Mouse (Mus musculus): Measurements from ENCODE around the gene Rbms1. TPM values are rescaled to one million over a fixed set of nuclear protein-coding genes. Genes with fewer than 3 reads are reported as not detected.

The Rbms1 gene
- total RNA-seq, 4 experiments from 2014 or later, result 12.5 to 16.6 (median 13.3) TPM

GRCm38 (mm10) chr2:60714971-60715502, 248.0 kb downstream of the Rbms1 start:
- DNase-seq (ENCODE audit: low spot score in 2 of 2), result no peak

- DNase-seq (ENCODE audit: low spot score in 2 of 2), result no peak
Observed at GRCm38 (mm10) chr2:60714475-60714874, 248.5 kb downstream of the Rbms1 start.

DNA sequence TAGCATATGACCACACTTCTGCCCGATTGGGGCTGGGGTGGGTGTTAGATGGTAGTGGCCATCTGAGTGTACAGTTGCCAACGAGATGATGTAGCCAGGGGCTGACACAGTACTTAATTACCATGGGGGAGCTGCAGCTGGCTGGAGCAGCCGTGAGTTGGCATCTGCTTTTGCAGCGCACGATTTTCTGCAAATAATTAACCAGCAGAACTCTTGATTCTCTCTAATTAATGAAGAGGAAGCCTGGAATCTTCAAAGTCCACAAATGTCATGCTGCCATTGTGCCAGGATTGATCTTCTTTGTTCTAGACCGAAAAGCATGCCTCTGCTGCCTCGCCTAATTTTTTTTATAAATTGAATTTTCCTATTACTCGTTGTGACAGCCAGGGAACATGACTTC, 249.1 kb downstream of the Rbms1 start:
- DNase-seq (ENCODE audit: low spot score in 2 of 2), result no peak

DNA sequence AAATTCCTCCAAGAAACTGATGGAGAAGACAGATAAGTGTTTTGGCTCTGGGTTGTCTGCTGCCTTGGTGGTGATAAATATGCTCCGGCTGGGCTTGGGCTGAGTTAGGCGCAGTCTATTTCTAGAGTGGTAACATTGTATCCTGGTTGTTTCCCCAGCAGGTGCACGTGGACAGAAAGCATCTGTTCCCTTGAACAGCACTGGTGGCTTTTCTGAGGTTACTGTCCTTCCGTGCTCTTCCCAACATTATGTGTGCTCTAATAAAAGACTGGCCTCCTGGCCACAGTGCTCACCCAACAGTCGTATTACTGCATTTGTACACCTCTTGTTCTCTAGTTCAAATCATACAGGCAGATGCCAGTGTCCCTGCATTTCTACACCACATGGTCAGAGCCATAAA, 250.1 kb downstream of the Rbms1 start:
- DNase-seq (ENCODE audit: low spot score in 2 of 2), result no peak

DNA sequence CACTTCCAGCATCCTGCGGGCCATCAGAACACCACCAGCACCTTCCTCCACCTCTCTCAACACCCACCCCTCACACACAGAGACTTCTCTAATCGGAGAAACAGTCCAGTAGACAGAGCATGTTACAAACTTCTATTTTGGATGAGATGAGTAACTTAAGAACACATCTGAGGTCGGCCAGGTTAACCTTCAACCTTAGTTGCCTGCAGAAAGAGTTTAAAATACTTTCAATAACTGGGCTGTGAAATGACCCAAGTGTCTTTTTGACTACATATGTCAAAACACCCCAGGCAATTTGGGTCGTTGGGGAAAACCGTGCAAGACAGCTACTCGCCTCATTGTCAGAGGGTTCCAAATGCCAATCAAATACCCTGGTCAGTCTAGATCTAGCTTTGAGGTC, 250.5 kb downstream of the Rbms1 start:
- DNase-seq (ENCODE audit: low spot score in 2 of 2), result no peak

GRCm38 (mm10) chr2:60711098-60711880, 251.7 kb downstream of the Rbms1 start:
- no peak for DNase-seq (ENCODE audit: low spot score in 2 of 2)

- DNase-seq (ENCODE audit: low spot score in 2 of 2), result no peak
Observed at GRCm38 (mm10) chr2:60710317-60710716, 252.7 kb downstream of the Rbms1 start.

DNA sequence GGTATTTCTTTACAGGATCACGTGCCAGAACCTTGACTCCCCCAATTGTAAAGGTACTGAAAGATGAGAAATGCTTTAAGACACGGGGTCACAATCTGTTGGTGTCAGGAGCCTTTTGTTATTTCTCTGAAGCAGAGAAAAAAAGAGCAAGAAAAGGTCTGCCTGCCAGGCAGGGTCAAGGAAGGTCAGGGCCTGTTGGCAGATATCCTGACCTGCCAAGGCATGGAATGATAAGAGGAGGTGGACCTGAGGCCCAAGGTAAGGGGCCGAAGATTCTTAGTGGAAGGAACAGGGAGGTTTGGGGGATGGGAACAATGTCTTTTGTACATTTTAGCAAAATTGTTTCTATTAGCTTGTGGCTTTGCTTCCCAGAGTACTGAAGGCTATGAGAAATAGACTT, 254.3 kb downstream of the Rbms1 start:
- DNase-seq (ENCODE audit: low spot score in 2 of 2), result no peak

GRCm38 (mm10) chr2:60706866-60707265, 256.1 kb downstream of the Rbms1 start:
- no peak for DNase-seq (ENCODE audit: low spot score in 2 of 2)

DNA sequence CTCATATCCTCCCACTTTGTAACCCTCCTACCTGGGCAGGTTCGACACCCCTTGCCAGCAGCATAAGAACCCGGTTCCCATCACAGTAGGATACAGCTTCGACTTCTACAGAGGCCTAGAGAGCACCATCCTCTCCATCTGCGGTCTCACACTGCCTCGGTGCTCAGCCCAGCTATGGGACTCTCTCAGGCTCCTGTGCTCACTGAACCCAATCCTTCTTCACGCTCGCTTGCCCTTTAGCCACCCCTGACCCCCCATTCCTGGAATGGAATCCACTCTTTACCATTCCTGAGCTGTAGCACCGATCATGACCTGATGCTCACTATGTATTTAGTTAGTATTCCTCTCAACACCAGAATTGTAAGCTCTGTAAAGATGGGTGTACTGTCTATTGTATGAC, 257.6 kb downstream of the Rbms1 start:
- DNase-seq (ENCODE audit: low spot score in 2 of 2), result no peak

DNA sequence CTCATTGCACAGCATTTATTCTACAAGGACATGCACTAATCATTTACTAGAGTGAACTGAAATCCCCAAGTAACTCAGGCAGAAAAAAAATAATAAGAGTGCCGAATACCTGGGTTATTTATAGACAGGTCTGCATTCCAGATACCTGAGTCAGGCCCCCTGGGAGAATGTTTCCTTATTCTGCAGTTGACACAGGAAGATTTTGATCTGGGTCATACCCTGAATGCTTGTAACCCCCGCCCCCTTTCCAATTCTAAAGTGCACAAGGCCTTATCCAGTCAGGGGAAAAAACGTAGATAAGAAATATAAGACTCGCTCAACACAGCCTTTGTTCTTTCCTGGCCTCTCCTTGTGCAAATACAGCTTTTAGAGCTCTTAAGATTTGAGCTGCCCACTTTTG, 259.7 kb downstream of the Rbms1 start:
- no peak for DNase-seq (ENCODE audit: low spot score in 2 of 2)

DNA sequence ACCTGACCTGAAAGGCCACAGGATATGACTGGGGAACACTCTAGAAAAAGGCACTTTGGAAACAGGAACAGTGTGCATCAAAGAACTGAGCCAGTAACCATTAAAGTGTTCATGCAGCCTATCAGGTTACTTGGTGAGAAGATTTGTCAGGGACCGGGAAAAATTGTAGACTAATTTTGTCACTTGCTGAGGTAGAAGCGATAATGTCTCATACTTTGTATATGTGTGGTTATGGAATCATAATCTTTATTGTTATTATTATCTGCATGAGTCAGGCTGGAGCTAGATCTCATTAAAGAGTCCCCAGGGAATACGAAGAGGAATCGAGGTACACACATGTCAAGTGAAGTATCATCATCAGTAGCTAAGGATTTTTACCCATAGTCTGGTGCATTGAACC, 262.0 kb downstream of the Rbms1 start:
- DNase-seq (ENCODE audit: low spot score in 2 of 2), result no peak

Other genes with a start within 250 kb of the Rbms1 start
- gene Itgb6, start 240.5 kb downstream of the Rbms1 start, total RNA-seq (2022), result under 1 TPM in 1 of 4 experiments, not detected in 3; 0.11 TPM